Mouse (Mus musculus): ENCODE measurements around the gene Gkap1. TPM values are rescaled to one million over a fixed set of nuclear protein-coding genes. Genes with fewer than 3 reads are reported as not detected.

Gkap1 gene
- polyA plus RNA-seq (2015; fragmentation: Nextera tagmentation; extraction: Ambion mirVana), result 8.7 and 9.4 TPM in 2 replicates

DNA sequence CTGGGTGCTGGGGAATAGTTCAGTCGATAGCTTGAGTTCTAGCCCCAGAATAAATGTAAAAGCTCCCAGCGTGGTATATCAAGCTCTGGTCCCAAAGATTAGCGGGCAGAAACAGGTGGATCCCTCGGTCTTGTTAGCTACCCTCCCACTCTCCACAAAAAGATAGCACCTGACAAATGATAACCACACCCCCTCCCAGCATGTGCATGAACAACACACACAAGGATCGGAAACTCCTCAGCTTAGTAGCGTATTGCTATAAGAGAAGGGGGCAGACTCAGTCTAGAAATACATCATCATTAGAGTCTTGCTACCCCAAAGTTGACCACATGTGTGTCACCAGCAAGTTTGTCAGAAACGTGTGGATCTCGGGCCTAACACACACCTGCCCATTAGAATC lies at the start of gene Gkap1:
TSS of gene Gkap1 (minus strand) at position 101 of the 400 bp plus-strand sequence.
- no peak for DNase-seq (ENCODE audit: low spot score)

DNA sequence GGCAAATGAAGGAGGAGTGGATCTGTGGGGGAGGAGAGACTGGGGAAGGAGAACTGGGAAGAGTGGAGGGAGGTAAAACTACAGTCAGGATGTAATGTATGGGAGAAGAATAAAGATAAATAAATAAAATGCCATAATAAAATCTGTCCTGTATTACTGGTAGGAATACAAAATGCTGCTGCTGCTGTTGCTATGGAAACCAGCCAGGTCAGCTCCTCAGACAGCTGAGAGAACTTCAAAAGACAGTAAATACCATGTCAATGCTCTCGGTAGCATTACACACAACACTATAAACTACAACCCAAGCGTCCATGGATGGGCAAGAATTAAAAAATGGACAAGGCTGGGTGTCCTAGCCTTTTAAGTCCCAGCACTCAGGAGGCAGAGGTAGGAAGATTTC lies 42.3 kb upstream of the Gkap1 start:
- DNase-seq (ENCODE audit: low spot score), result no peak

DNA sequence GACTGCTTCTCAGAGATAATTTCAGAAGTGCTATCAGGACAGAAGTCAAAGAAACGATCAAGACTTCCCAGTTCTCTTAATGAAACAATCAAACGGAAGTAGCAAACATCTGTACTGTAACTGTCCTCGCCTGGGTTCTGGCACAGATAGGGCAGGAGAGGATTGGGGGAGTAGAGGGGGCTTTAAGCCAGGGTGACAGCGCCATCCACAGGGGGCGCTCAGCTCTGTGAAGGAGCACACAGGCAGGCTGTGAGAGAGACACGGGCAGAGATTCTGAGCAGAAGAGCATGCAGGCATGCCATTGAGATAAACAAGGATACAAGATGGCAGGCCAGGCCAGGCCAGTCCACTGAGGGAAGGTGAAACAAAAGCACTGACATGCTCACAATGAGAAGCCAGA lies 39.5 kb upstream of the Gkap1 start:
- DNase-seq (ENCODE audit: low spot score), result no peak

DNA sequence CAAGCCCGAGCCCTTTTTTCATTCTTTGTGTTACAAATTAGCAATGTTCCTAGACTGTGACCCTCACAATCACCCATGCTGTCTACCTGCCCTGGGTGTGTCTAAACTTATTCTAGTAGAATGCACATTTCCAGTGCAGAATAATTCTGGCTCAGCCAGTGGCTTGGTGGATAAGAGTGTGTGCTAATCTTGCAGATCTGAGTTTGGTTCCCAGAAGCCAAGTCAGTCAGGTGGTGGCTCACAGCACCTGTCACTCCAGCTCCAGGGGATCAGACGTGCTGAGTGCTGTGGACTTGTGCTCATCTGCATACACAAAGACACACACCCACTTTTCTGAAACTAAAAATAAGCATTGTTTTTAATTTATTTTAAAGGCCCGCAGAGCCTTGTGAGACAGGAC lies 38.3 kb upstream of the Gkap1 start:
- DNase-seq (ENCODE audit: low spot score), result no peak

DNA sequence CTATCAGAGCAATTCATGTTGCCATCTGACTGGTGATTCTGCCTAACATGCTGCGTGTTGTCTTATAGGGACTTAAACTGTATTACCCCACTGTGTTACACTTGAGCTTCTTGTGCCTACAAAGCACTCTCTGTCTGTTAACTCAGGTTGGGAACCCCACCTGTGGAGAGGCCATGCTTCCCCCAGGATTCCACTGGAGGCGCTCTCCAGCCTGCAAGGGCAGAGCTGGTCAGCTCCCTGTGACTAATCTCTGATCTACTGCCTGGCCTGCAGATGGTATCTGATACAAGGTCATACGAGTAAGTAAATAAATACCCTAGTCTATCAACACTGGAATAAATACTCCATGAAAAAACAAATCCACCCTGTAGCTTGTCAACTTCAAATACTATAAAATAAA lies 35.9 kb upstream of the Gkap1 start:
- DNase-seq (ENCODE audit: low spot score), result no peak

DNA sequence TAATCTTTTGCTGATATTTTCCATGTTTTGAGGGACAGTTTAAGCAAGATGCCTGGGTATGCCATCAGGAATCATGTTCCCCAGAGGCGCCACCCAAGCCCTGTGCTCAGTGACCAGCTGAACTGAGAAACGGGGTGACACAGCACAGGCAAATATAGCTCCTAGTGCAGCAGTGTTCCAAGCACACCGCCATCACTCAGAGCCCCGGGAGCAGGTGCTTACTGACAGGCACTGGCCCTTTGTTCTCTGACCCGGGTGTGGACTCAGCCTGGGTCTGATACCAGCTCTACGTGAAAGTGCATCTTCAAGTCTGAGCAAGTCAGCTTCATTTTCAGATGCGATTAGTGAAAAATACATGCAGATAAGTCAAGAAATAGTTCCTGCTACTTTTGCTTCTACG lies 34.0 kb upstream of the Gkap1 start:
- no peak for DNase-seq (ENCODE audit: low spot score)

DNA sequence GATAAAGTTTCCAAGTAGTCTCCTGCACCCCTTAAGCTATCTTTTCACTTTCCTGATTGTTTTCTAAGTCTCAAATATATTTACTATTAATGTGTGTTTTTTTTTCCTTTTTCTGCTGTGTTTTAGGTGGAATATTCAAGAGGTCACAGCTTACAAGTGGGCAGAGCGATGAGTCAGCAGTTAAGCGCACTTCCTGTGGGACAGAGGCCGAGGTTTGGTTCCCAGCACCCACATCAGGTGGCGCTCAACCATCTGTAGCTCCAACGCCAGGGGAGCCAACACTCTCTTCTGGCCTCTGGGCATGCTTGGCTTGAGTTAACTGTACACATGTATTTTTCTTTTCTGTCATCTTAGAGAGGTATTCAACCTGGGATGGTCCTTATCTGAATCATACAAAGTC lies 32.0 kb upstream of the Gkap1 start:
- DNase-seq (ENCODE audit: low spot score), result no peak

DNA sequence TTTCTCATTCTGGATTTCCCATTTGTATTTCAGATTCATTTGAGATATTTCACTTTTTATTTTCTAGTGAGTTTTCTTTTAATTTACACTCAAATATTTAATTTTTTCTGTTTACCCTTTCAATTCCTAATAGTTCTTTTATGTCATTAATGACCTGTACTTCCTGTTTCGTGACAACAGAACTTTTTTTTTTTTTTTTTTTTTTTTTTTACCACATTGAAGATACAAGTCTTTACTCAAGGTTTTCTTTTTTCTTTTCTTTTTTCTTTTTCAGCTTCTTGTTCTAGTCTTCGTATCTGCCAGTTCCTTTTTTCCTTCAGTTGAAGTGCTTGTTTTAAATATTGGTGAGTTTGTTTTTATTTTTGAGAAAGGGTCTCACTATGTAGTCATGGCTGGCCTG lies 29.7 kb upstream of the Gkap1 start:
- DNase-seq (ENCODE audit: low spot score), result no peak

DNA sequence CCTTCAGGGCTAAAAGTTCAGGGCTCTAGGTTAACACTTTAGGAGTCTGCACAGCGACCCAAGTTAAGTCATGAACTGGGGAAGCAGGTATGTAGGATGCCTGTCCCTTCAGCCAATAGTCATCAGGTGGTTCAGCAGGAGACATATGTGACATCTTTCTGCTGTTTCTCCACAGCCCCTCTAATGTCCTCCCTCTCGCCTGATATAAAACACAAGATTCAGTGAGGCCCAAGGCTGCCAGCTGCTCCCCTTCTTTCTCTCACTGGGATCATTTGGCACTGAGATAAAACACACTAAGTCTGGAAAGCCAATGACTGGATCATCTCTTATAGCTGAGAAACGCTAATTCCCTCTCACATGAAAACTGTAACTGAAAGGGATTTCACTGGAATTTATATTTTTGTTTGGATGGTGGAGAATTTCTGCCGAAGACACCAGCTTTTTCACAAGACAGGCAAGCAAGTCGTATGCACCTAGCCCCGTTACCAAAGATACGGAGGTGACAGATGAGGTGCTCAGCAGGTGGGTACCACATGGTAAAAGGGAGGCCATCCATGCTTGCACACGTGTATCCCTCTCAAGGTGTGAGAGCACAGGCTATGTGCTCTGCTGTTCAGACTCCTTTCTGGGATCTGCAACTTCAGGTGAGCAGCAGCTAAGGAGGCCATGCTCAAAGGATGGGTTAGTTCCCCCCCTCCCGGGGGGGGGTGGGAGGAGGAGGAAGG lies 27.1 kb upstream of the Gkap1 start:
- no peak for DNase-seq (ENCODE audit: low spot score)

DNA sequence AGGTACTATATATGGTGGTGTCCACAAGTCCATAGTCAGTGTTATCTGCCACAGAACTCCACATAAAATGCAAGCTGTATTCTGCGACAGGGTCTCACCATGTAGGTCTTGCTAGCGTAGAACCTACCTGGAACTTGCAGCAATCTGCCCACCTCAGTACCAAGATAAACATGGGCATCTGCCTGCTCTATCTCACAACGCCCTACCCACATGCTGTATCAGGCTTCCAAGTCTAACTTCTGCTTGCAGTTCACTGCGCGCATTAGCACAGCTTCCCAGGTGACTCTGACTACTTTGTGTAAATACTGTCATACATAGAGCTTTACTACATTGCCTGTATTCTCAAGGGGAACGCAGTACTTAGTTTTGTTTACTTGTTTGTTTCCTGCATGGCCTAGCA lies 26.5 kb upstream of the Gkap1 start:
- DNase-seq (ENCODE audit: low spot score), result no peak

DNA sequence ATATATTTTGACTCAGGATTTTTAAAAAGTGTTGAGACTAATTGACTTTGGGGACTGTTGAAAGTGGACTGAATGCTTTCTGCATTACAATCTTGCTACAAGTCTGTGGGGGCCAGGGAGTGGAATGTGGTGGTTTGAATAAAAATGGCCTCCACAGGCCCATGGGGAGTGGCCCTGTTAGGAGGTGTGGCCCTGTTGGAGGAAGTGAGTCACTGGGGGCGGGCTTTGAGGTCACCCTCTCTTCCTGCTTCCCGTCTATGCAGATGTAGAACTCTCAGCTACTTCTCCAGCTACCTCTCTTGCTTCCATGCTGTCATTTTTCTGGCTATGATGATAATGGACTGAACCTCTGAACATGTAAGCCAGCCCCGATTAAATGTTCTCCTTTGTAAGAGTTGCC lies 23.3 kb upstream of the Gkap1 start:
- no peak for DNase-seq (ENCODE audit: low spot score)

DNA sequence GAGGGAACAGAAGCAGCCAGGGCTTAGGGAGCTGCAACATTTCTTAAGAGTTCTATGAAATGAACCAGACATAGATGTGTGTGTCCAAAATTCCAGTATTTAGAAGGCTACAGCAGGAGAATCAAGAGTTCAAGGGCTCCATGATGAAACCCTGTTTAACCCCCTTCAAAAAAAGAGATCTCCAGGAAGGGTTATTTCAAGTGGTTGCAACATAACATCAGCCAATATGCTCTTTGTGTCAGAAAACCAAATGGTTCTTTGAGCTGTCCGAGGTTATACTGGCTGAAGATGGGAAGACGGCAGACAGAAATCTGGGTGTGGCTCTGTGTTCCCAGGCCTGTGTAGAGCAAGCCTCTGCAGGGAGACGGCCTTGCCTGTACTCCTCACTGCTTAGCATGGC lies 20.1 kb upstream of the Gkap1 start:
- DNase-seq (ENCODE audit: low spot score), result no peak

DNA sequence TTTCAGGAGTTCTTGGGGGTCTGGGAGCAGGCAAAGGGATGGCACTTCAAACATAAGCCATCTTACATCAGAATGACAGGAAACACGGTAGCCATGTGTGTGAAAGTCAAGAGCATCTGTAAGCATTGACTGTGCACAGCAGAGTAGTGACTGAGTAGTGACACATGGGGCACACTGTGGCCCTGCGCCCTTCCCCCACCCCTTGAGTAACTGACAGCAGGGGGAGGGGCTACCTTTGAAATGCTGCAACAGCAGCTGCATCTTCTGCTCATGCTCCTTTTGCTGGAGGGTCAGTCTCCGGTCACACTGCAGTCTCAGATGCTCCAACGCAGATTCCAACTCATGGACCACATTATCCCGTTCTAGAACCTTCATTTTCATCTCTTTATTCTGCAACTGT lies 17.3 kb upstream of the Gkap1 start:
- peak; percentile 25 for DNase-seq (ENCODE audit: low spot score)

DNA sequence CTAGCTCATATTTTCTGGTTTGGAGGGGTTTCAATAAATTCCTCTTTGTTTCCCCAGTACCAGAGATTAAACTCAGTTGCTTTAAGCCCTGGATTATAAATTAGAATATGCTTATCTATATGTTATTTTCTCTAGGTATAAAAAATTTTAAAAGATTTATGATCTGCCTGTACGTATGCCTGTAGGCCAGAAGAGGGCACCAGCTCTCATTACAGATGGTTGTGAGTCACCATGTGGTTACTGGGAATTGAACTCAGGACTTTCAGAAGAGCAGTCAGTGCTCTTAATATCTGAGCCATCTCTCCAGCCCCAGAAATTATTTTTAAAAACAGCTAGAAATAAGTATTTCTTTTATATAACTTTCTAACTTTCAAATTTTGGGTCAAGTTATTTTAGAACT lies 13.8 kb upstream of the Gkap1 start:
- DNase-seq (ENCODE audit: low spot score), result peak; percentile 15

DNA sequence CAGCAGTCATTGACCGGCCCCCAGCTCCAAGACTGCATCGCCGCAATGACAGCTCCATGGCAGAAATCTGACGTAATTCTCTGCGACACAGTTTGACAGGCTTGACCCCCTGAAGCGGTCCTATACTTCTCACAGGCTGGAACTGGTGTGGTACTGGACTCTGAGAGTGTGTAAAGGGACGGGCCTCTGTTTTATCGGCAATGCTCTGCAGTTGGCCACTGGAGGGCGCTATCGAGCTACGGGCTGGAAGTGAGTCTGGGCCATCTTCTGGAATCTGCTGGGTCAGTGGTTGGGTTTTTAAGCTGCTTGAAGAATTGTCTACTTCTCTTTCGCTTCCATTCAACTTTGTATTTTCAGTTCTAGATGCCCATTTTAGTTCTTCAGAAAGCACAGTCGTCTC lies 12.3 kb upstream of the Gkap1 start:
- DNase-seq (ENCODE audit: low spot score), result peak; percentile 76

DNA sequence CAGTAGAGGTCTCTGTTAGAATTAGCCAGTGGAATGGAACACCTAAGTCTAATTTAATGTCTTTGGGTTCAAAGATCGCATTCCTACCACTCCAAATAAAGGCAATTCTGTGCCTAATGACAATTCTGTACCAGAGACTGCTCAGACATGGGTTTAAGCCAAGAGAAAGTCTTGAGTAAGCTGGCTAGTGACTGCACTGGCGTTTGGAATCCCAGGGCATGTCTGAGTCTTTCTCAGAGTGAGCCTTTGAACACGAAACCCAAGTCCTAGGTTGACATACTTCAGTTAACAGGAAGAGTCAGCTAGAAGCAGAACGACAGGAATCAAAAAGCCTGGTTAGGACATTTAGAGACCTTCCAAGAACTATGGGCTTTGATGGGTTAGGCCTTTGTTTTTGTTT lies 8.0 kb upstream of the Gkap1 start:
- DNase-seq (ENCODE audit: low spot score), result no peak

DNA sequence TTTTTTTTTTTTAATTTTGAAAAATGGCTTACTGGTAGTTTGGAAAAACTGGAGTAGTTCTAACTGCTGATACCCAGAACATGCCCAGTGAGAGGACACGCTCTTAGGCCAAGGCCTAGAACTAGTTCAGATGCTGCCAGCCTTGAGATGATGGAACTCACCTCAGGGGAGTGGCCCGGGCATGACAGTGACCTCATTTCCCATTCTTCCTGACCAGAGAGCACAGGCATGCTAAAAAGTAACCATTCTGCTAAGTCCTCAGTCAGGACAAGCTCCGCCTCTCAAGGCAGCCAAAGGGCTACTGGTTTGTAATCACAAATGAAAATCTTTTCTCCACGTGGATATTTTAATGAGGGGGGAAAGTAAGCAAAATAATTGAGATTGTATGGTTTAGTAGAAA lies 6.4 kb upstream of the Gkap1 start:
- DNase-seq (ENCODE audit: low spot score), result no peak

DNA sequence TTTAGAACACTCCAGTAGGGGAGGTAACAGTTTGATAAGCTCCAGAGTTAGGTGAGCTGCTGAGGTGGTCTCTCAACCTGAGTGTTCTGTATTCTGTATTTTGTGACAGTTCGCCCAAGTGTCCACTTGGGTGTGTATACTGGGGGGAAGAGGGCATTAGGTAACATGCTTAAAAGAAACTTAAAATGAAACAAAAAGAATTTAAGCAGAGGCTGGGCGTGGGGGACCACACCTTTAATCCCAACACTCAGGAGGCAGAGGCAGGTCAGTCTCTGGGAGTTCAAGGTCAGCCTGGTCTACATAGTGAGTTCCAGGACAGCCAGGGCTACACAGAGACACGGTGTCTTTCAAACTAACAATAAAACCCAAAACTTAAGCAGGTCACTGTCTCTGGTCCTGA lies 5.0 kb upstream of the Gkap1 start:
- DNase-seq (ENCODE audit: low spot score), result no peak

DNA sequence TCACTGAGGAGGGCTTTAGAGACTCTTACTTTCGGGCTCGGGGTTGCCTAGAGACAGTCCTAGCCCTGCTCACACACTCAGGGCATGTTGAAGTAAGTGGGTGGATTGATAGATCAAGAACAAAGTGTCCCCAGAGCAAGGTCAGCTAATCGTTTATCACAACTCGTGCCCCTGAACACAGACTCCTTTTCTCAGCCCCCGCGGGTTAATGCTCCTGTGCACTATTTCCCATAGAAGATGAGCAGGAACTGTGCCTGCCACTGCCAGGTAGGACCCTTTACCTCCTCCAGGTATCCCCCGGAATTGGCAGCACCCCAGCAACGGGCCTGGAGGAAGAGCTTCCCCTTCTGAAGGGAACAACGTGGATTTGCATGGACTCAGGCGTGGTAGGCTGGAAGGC lies 757 bp upstream of the Gkap1 start:
- no peak for DNase-seq (ENCODE audit: low spot score)

DNA sequence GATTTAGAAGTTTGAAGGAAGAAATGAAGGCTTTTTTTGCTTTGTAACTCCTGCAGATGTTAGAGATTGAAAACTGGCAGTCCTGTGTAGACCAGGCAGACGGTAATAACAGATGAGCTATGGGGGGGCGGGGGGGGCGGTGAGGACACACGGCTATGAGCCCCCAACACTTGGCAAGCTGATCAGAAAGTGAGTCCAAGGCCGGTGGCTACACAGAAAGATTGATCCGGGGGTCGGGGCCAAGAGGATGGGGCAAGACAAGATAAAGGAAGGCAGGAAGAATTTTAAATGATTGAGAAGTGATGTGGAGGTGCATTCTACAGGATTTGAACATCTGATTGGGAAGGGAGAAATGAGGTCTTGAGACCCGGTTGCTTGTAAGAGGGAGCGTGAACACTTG lies 423 bp downstream of the Gkap1 start:
- DNase-seq (ENCODE audit: low spot score), result no peak

DNA sequence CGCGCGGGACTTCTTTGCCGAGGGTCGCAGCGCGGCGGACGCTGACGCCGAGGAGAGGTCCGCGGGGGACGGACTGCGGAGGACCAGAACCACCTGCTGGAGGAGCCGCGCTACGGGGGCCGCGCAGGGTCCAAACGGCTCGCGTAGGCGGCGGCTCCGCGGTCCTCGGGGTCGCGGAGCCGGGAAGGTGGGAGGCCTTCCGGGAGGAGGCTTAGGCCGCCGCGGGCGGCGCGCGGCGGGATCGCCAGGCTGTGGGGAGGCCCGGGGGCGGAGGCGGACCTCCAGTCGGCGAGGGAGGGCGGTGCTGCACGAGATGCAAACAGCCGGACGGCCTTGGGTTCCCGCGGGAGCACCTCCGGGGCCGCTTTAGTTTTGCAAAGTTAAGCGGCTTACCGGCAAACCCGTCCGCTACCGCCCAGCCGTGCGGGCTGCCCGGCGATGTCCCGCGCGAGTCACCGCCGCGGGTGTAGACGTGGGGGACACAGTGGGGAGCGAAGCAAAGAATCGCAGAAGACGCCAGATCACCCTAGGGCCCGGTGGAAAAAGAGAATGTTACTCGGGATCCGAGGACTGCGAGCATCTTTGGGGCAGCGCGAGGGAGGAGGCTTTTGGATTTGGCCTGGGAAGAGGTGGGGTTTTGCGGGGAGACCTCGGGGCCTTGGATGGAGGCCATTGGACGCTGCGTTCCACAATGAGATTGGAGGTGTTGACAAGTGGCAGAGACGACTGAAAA lies 1.1 kb downstream of the Gkap1 start:
- peak; percentile 56 for DNase-seq (ENCODE audit: low spot score)

DNA sequence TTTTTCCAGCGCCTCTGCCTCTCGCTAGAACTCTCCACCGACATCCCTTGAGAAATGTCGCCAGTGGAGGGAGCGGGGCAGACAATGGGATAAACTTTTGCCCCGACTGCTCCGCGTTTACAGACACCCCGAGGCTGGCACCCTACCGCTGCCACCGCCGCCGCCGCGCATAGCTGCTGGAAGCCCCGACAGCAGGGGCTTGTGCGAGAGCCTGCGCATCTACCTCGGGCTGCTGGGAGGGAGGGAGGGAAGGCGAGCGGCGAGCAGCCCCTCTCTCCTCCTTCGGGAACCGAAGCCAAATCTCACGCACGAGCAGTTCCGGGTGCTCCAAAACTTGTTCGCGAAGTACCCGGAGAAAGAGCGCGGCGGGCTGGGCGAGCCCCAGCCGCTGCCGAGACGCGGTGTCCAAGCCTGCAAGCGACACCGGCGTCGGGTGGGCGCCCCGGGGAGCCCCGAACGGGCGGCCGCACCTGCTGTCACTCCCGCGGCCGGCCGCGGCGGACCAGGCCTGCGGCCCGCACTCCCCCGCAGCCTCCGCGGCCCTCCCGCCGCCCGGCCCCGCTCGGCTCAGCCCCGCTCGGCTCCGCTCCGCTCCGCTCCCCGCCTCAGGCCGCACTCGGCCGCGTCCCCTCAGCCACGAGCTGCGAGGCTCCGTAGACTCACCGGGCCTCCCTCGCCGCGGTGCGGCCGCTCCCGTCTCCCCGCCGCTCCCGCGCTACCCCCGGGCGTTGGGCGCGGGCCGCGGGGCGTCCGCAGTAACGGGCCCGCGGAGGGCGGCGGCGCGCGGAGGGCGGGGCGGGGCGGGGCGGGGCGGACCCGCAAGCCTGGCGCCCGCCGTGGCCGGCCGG lies 1.9 kb downstream of the Gkap1 start:
- DNase-seq (ENCODE audit: low spot score), result peak; percentile 45

Measured in thymus, postnatal 0 days (tissue).